Mouse (Mus musculus) gastrocnemius, adult 2 months (tissue): ENCODE data around the gene Olfr1033. TPM values are rescaled to one million over a fixed set of nuclear protein-coding genes. Genes with fewer than 3 reads are reported as not detected.
"Not testable (repeated sequence)": the region's sequence is repeated elsewhere in the genome, so short reads cannot be mapped to it uniquely, and the experiment has no call there.

ENCODE experiments used
- DNase-seq: peaks from one replicate; pipeline ENCODE4 v3.0.0; 2022
- H3K27ac ChIP-seq: fragments of 200-600 bp; 2 replicates; pipeline ENCODE4 v1.8.1; 2022; ENCODE audit warnings: mild to moderate bottlenecking
- H3K4me3 ChIP-seq: fragments of 200-600 bp; 2 replicates; pipeline ENCODE4 v1.8.1; 2022; ENCODE audit warnings: mild to moderate bottlenecking, moderate library complexity
- CTCF ChIP-seq: fragments of 200-600 bp; IDR thresholded peaks from 2 replicates; pipeline ENCODE4 v1.8.1; 2022; ENCODE audit warnings: antibody characterized with exemption, mild to moderate bottlenecking, moderate library complexity
- intact Hi-C: fragments of 180-260 bp; cut with DNase I; formaldehyde crosslinking; loops from one replicate; pipeline ENCODE4 v1.15.1; 2025
- long read RNA-seq, 2 experiments: library from polyadenylated mRNA; stranded (forward); transcript quantifications; one replicate each; pipeline ENCODE4 v2.0.0; 2021
- total RNA-seq, 2 experiments: library from RNA; stranded (reverse); gene quantifications; 2 replicates each; pipeline ENCODE4 v1.2.3; 2021

Gene Olfr1033
- under 1 TPM in 1 of 2 experiments, not detected in 1; 0.14 TPM for total RNA-seq
- long read RNA-seq, experiment 1 = 0 reads
- long read RNA-seq, experiment 2 = 0 reads

- DNase-seq, intact Hi-C loops: not testable (repeated sequence)
- Histone ChIP-seq H3K4me3 (peak within 1 kb of the TSS; percentile 64), H3K27ac (peak within 1 kb of the TSS; percentile 24; the same call in 1 of the 2 replicates)
Measured at GRCm38 (mm10) chr2:86020406-86020805, at the start of gene Olfr1033. TSS of gene Olfr1033 (plus strand) at chr2:86020633.

GRCm38 (mm10) chr2:85973595-85973994 is 46.8 kb upstream of the Olfr1033 start, which contains the start of gene Olfr1029:
TSS of gene Olfr1029 (plus strand) at chr2:85973895.
- no peak for DNase-seq
- intact Hi-C loops = no loop called here
- no peak for TF ChIP-seq CTCF
- no peak within 1 kb of the TSS for H3K4me3 ChIP-seq
- H3K27ac ChIP-seq = no peak within 1 kb of the TSS

DNA sequence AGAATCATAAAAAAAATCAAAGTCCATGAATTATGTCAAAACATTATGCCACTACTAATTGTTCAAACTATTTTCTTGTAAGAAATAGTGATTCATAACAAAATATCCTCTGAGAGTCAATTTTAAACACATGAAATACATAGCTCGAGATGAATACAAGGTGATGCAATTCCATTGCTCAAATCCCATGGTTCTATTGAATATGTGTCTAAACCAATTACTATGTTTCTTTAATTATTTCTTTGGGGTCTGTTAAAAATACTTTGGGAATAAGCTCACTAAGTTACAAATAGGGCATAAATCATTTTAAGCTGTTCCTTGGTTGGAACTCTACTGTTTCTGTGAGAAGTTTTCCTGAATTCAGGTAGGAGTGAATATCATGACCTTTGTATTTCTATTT is 41.5 kb upstream of the Olfr1033 start, which contains the start of gene Olfr1030:
Gene Olfr1030 (plus strand): TSS at position 301 of the 400 bp plus-strand sequence.
- no peak within 1 kb of the TSS for H3K4me3 ChIP-seq
- no peak for DNase-seq
- intact Hi-C loops = no loop called here
- no peak within 1 kb of the TSS for H3K27ac ChIP-seq
- TF ChIP-seq CTCF = no peak

DNA sequence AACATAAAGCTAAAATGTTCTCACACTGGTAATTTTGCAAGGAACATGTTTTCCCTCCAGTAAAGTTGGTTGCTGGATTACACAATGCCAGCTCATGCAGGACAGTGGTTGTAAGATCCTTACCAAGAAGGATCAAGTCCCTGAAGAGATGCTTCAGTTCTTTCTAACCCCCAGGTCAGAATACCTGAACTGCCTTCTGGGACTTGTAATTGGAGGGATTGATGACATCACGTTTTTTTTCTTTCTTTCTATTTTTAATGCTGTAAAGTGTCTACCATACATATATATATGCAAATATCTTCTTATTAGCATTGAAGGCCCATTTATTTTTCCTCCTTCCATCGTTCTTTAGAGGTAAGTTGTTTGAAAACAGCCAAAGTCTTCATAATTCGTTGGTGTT is 30.4 kb upstream of the Olfr1033 start, which contains the start of gene Olfr1031:
Gene Olfr1031 (plus strand): TSS at position 301 of the 400 bp plus-strand sequence.
- Histone ChIP-seq H3K27ac (no peak within 1 kb of the TSS), H3K4me3 (no peak within 1 kb of the TSS)
- no peak for DNase-seq
- intact Hi-C loops = no loop called here
- no peak for TF ChIP-seq CTCF

DNA sequence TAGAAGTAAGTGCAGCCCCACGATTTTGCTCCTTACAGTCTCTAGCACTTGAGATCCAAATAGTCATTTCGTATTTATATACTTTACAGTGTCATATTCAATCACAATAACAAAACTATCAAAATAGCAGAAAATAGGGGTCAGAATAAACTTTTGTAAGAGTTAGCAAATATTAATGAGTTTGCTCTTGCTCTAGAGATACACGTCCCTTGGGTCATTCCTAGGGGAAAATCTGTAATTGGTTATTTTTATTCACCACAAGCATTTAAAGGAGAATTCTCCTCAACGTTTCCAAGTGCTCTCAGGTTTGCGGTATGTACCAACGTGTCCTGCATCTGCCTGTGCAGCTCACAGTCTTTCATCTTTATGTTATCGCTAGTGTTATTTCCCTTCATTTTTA is 15.2 kb upstream of the Olfr1033 start, which contains the start of gene Olfr1032:
Gene Olfr1032 (plus strand): TSS at position 301 of the 400 bp plus-strand sequence.
- Histone ChIP-seq H3K27ac (no peak within 1 kb of the TSS), H3K4me3 (no peak within 1 kb of the TSS)
- intact Hi-C loops = no loop called here
- DNase-seq = no peak
- no peak for TF ChIP-seq CTCF

DNA sequence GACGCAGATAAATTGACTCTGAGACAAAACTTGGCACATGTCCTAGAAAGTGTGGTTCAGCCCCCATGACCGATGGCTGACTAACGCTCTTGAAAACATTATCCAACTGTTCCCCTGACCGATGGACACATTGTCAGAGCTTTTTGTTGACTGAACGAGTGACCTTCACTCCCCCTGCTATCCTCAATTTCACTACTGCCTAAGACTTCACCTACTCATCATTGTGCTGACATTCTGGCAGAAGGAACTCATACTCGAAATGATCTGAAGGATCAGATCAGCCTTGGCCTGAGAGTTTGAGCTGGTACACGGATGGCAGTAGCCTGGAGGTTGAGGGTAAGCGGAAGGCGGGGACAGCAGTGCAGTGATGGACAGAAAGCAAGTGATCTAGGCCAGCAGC is 1.1 kb downstream of the Olfr1033 start:
- H3K27ac ChIP-seq, intact Hi-C loops, H3K4me3 ChIP-seq, DNase-seq: not testable (repeated sequence)

- no peak within 1 kb of the TSS for H3K27ac ChIP-seq
- DNase-seq = no peak
- no peak within 1 kb of the TSS for H3K4me3 ChIP-seq
- intact Hi-C loops = no loop called here
- TF ChIP-seq CTCF = no peak
Measured at GRCm38 (mm10) chr2:86045561-86045960, 25.1 kb downstream of the Olfr1033 start, which contains the start of gene Olfr1034. TSS of gene Olfr1034 (plus strand) at chr2:86045861.

- H3K4me3 ChIP-seq, intact Hi-C loops, DNase-seq, H3K27ac ChIP-seq: not testable (repeated sequence)
Measured at GRCm38 (mm10) chr2:86050777-86051176, 30.3 kb downstream of the Olfr1033 start.

DNA sequence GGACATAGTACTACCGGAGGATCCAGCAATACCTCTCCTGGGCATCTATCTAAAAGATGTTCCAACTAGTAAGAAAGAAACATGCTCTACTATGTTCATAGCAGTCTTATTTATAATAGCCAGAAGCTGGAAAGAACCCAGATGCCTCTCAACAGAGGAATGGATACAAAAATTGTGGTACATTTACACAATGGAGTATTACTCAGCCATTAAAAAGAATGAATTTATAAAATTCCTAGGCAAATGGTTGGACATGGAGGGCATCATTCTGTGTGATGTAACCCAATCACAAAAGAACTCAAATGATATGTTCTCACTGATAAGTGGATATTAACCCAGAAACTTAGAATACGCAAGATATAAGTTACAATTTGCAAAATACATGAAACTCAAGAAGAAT is 43.3 kb downstream of the Olfr1033 start:
- H3K4me3 ChIP-seq, intact Hi-C loops, DNase-seq, H3K27ac ChIP-seq: not testable (repeated sequence)

DNA sequence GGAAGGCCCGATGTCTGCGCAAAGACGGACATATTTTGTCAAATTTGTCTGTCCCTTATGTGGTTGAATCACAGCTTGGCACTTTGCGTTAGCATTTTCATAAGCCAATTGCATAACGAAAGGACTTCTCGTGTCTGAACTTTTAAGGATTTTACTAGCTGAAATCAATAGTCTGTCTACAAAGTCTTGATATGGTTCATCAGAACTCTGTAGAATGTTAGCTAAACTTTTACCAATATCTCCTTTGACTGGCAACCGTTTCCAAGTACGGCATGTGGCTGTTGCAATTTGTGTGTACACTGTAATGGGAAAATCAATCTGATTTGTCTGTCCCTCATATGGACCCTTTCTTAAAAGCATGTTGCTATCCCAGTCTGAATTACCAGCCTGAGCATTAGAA is 49.8 kb downstream of the Olfr1033 start:
- H3K27ac ChIP-seq = no peak overlapping the region
- intact Hi-C loops = no loop called here
- no peak for DNase-seq
- no peak for TF ChIP-seq CTCF
- no peak overlapping the region for H3K4me3 ChIP-seq

DNA sequence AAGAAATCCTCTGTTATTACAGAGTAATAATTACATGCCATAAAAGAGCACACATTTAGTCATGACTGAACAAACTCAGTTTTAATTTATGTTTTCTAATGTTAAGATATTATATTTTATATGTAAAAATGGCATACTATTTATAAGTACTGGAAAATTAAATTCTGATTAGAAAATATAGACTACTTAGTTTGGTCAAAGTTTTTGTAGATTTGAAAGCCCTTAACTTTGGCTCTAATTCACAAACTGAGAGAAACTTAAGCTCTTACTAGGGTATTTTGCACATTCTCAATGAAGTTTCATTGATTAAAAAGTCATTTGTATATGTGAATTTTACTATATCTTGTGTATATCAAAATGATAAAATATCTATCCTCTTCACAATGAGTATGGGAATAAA is 53.3 kb downstream of the Olfr1033 start, which contains the start of gene Olfr1036:
Gene Olfr1036 (plus strand): TSS at position 301 of the 400 bp plus-strand sequence.
- DNase-seq, H3K27ac ChIP-seq, H3K4me3 ChIP-seq, intact Hi-C loops: not testable (repeated sequence)

DNA sequence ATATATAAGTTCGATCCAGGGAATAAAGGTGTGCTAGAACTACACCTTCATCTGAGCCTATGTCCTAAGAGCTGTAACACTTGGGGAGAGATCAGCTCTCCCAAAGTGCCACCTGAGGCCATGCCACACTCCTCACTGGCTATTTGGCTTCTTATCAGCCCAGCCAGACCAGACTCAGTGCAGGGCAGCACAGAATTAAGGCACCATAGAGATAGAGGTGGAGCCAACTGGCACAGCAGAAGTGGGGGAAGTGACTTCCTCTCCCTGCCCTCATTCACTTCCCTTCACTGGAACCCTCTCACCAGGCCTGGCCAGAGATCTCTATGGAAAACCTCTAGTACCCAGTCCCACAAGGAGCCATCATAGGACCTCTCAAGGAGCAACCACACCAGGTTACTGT is 60.0 kb downstream of the Olfr1033 start:
- H3K27ac ChIP-seq, H3K4me3 ChIP-seq, intact Hi-C loops, DNase-seq: not testable (repeated sequence)

- TF ChIP-seq CTCF = no peak
- Histone ChIP-seq H3K27ac (no peak within 1 kb of the TSS), H3K4me3 (no peak within 1 kb of the TSS)
- DNase-seq = no peak
- intact Hi-C loops = no loop called here
Measured at GRCm38 (mm10) chr2:86087285-86087684, 66.9 kb downstream of the Olfr1033 start, which contains the start of gene Olfr1037. TSS of gene Olfr1037 (minus strand) at chr2:86087385.

Other genes starting within 250 kb of the Olfr1033 start
- gene Olfr1014, start 247.9 kb upstream of the Olfr1033 start, total RNA-seq = not detected
- gene Olfr1015, start 238.6 kb upstream of the Olfr1033 start, total RNA-seq = not detected
- not detected for gene Olfr1016, start 218.1 kb upstream of the Olfr1033 start, total RNA-seq
- gene Olfr1018, start 202.2 kb upstream of the Olfr1033 start, total RNA-seq = not detected
- gene Olfr1019, start 175.2 kb upstream of the Olfr1033 start, total RNA-seq = not detected
- gene Olfr1020, start 173.6 kb upstream of the Olfr1033 start, total RNA-seq = not detected
- not detected for gene Olfr1022, start 152.0 kb upstream of the Olfr1033 start, total RNA-seq
- gene Olfr1023, start 135.0 kb upstream of the Olfr1033 start, total RNA-seq = not detected
- not detected for gene Olfr1024, start 115.6 kb upstream of the Olfr1033 start, total RNA-seq
- gene Olfr1025-ps1, start 105.4 kb upstream of the Olfr1033 start, total RNA-seq = not detected
- not detected for gene Olfr1026, start 99.1 kb upstream of the Olfr1033 start, total RNA-seq
- gene Olfr1028, start 70.2 kb upstream of the Olfr1033 start, total RNA-seq = not detected
- gene Olfr1029, start 46.7 kb upstream of the Olfr1033 start, total RNA-seq = not detected
- not detected for gene Olfr1030, start 41.4 kb upstream of the Olfr1033 start, total RNA-seq
- gene Olfr1031, start 30.3 kb upstream of the Olfr1033 start, total RNA-seq = not detected
- not detected for gene Olfr1032, start 15.1 kb upstream of the Olfr1033 start, total RNA-seq
- gene Olfr1034, start 25.2 kb downstream of the Olfr1033 start, total RNA-seq = not detected
- not detected for gene Olfr1036, start 53.4 kb downstream of the Olfr1033 start, total RNA-seq
- gene Olfr1037, start 66.8 kb downstream of the Olfr1033 start, total RNA-seq = not detected
- gene Olfr1039, start 115.3 kb downstream of the Olfr1033 start, total RNA-seq = not detected
- not detected for gene Olfr1040, start 126.1 kb downstream of the Olfr1033 start, total RNA-seq
- not detected for gene Olfr1042, start 141.2 kb downstream of the Olfr1033 start, total RNA-seq
- gene Olfr1043, start 146.9 kb downstream of the Olfr1033 start, total RNA-seq = not detected
- gene Olfr1044, start 157.2 kb downstream of the Olfr1033 start, total RNA-seq = not detected
- gene Olfr52, start 165.1 kb downstream of the Olfr1033 start, total RNA-seq = not detected
- not detected for gene Olfr1045, start 182.4 kb downstream of the Olfr1033 start, total RNA-seq
- gene Olfr1046, start 198.7 kb downstream of the Olfr1033 start, total RNA-seq = not detected
- gene Olfr1047, start 210.8 kb downstream of the Olfr1033 start, total RNA-seq = not detected
- gene Olfr1048, start 219.7 kb downstream of the Olfr1033 start, total RNA-seq = not detected
- not detected for gene Olfr1049, start 237.7 kb downstream of the Olfr1033 start, total RNA-seq